Mouse (Mus musculus) testis, adult 2 months (tissue): ENCODE data around the gene Nbas.

Experiments used
- CTCF ChIP-seq: fragments of 200-500 bp; IDR thresholded peaks from 2 replicates; pipeline ENCODE4 v1.5.1; 2012; ENCODE audit warnings: low read depth, mild to moderate bottlenecking, inconsistent platforms, low read length, moderate library complexity; ENCODE audit not compliant: control insufficient read depth, insufficient read depth, insufficient replicate concordance
- POLR2A ChIP-seq: fragments of 200-500 bp; IDR thresholded peaks from 2 replicates; pipeline ENCODE4 v1.6.1; 2012; ENCODE audit warnings: low read depth, mild to moderate bottlenecking, inconsistent platforms, low read length, moderate library complexity; ENCODE audit not compliant: control insufficient read depth

DNA sequence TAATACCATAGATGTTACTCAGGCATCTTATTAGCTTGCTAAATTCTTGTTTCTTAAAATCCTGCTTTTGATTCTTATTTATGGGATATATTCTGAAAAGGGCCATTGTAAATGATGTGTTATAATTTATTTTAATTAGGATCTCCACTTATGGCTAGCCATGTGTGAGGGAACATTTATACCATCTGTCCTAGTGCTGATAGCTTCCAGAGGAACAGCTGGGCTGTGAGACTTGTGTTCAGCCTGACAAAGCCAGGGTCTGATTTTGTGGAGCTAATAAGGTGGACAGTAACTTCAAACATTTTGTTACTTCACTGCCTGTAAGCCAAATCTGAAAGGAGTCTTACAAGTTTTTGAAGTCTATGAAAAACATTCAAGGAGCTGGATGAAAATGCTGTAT, 113.1 kb downstream of the Nbas start:
- no peak for TF ChIP-seq CTCF
- TF ChIP-seq POLR2A, result no peak
